Mouse (Mus musculus) layer of hippocampus, adult 2 months (tissue): Measurements from ENCODE around the gene Eps8l2. TPM values are rescaled to one million over a fixed set of nuclear protein-coding genes. Genes with fewer than 3 reads are reported as not detected.
"Not testable (repeated sequence)": the region's sequence is repeated elsewhere in the genome, so short reads cannot be mapped to it uniquely, and the experiment has no call there.

ENCODE experiments used
- DNase-seq, 2 experiments: peaks; one replicate each; pipeline ENCODE4 v3.0.0; 2022; ENCODE audit warnings: low spot score in 2 of 2
- H3K27ac ChIP-seq: fragments of 200-600 bp; 2 replicates; pipeline ENCODE4 v1.8.1; 2022
- H3K4me3 ChIP-seq: fragments of 200-600 bp; 2 replicates; pipeline ENCODE4 v1.8.1; 2022; ENCODE audit warnings: mild to moderate bottlenecking
- CTCF ChIP-seq: fragments of 200-600 bp; conservative IDR thresholded peaks from 2 replicates; pipeline ENCODE4 v1.8.1; 2022; ENCODE audit warnings: antibody characterized with exemption, mild to moderate bottlenecking, moderate library complexity
- total RNA-seq, 2 experiments: library from RNA; stranded (reverse); gene quantifications; 2 replicates each; pipeline ENCODE4 v1.2.3; 2021

The Eps8l2 gene
- total RNA-seq, 2 experiments from 2014 or later: 4.9 to 5.1 TPM

GRCm38 (mm10) chr7:141388487-141389109 lies 49.9 kb downstream of the Eps8l2 start:
- DNase-seq: no peak
- TF ChIP-seq CTCF: no peak
- Histone ChIP-seq H3K4me3 (no peak overlapping the region), H3K27ac (no peak overlapping the region)

- no peak for DNase-seq
- Histone ChIP-seq H3K27ac (no peak overlapping the region), H3K4me3 (no peak overlapping the region)
- TF ChIP-seq CTCF: no peak
These were observed 51.9 kb downstream of the Eps8l2 start for GRCm38 (mm10) chr7:141390326-141391259.

- TF ChIP-seq CTCF: no peak
- H3K27ac ChIP-seq: peak within 1 kb of the TSS; percentile 94
- H3K4me3 ChIP-seq: peak within 1 kb of the TSS; percentile 80
- DNase-seq: peak; percentile 94
These were observed 53.2 kb downstream of the Eps8l2 start, which contains the start of gene Taldo1 for GRCm38 (mm10) chr7:141391625-141392551. TSS of gene Taldo1 (plus strand) at chr7:141392199.

- TF ChIP-seq CTCF: no peak
- peak overlapping the region; percentile 94 for H3K27ac ChIP-seq
- no peak for DNase-seq
These were observed 54.0 kb downstream of the Eps8l2 start for GRCm38 (mm10) chr7:141392552-141393222.

GRCm38 (mm10) chr7:141394158-141394557 lies 55.5 kb downstream of the Eps8l2 start:
- TF ChIP-seq CTCF: no peak
- H3K4me3 ChIP-seq: no peak overlapping the region
- no peak for DNase-seq

More at GRCm38 (mm10) chr7:141392552-141393222, 54.0 kb downstream of the Eps8l2 start:
- peak overlapping the region; percentile 80 for H3K4me3 ChIP-seq

GRCm38 (mm10) chr7:141394771-141395170 lies 56.1 kb downstream of the Eps8l2 start:
- TF ChIP-seq CTCF: peak; percentile 90
- Histone ChIP-seq H3K27ac (no peak overlapping the region), H3K4me3 (no peak overlapping the region)
- DNase-seq: peak in 1 of 2 experiments; percentile 42

More at GRCm38 (mm10) chr7:141394158-141394557, 55.5 kb downstream of the Eps8l2 start:
- H3K27ac ChIP-seq: no peak overlapping the region

GRCm38 (mm10) chr7:141395348-141395747 lies 56.7 kb downstream of the Eps8l2 start:
- DNase-seq: no peak
- no peak for TF ChIP-seq CTCF
- H3K4me3 ChIP-seq: no peak overlapping the region

GRCm38 (mm10) chr7:141403305-141403704 lies 64.6 kb downstream of the Eps8l2 start:
- peak; percentile 78 for TF ChIP-seq CTCF
- H3K4me3 ChIP-seq: no peak overlapping the region
- DNase-seq: peak in 1 of 2 experiments; percentile 39
- no peak overlapping the region for H3K27ac ChIP-seq

More at GRCm38 (mm10) chr7:141395348-141395747, 56.7 kb downstream of the Eps8l2 start:
- no peak overlapping the region for H3K27ac ChIP-seq

GRCm38 (mm10) chr7:141405466-141405865 lies 66.8 kb downstream of the Eps8l2 start:
- no peak for DNase-seq
- Histone ChIP-seq H3K27ac (no peak overlapping the region), H3K4me3 (no peak overlapping the region)
- TF ChIP-seq CTCF: no peak

- not testable (repeated sequence) for H3K27ac ChIP-seq, H3K4me3 ChIP-seq, DNase-seq
These were observed 69.0 kb downstream of the Eps8l2 start for GRCm38 (mm10) chr7:141407670-141408069.

- TF ChIP-seq CTCF: peak; percentile 98
- Histone ChIP-seq H3K4me3 (no peak overlapping the region), H3K27ac (no peak overlapping the region)
- DNase-seq: peak; percentile 82 to 87
These were observed 70.2 kb downstream of the Eps8l2 start for GRCm38 (mm10) chr7:141408833-141409232.

GRCm38 (mm10) chr7:141410631-141411030 lies 72.0 kb downstream of the Eps8l2 start:
- no peak overlapping the region for H3K27ac ChIP-seq
- DNase-seq: no peak
- TF ChIP-seq CTCF: no peak

More at GRCm38 (mm10) chr7:141410631-141411030, 72.0 kb downstream of the Eps8l2 start:
- H3K4me3 ChIP-seq: no peak overlapping the region
